Mouse (Mus musculus) MEL (cell line): ENCODE data around the gene Fxr2. TPM values are rescaled to one million over a fixed set of nuclear protein-coding genes. Genes with fewer than 3 reads are reported as not detected.

Source experiments
- DNase-seq: peaks from one replicate; pipeline ENCODE4 v3.0.0; 2011; ENCODE audit warnings: low read depth, low spot score
- H3K27ac ChIP-seq: 2 replicates; pipeline ENCODE4 v1.5.1; 2012; ENCODE audit warnings: low read depth, mild to moderate bottlenecking, control low read depth, low read length, moderate library complexity; ENCODE audit not compliant: control insufficient read depth
- H3K27me3 ChIP-seq, 2 experiments: fragments of 150-350 bp in 1 of 2; sonication (generic) in 1 of 2; 2 replicates each; pipeline ENCODE4 v1.6.1; 2012; ENCODE audit warnings: low read length in 2 of 2, mild to moderate bottlenecking in 2 of 2, improper control_type of control experiment in 1 of 2, moderate library complexity in 1 of 2; ENCODE audit not compliant: insufficient read depth in 2 of 2, control insufficient read depth in 1 of 2
- H3K36me3 ChIP-seq, 2 experiments: 2 replicates each; pipeline ENCODE4 v1.6.1; 2012 to 2014; ENCODE audit warnings: low read length in 2 of 2, improper control_type of control experiment in 1 of 2, inconsistent platforms in 1 of 2, mild to moderate bottlenecking in 1 of 2; ENCODE audit not compliant: insufficient read depth in 2 of 2, control insufficient read depth in 1 of 2
- H3K4me1 ChIP-seq, 2 experiments: fragments of 150-350 bp in 1 of 2; sonication (generic) in 1 of 2; 2 replicates each; pipeline ENCODE4 v1.6.1; 2012; ENCODE audit warnings: low read length in 2 of 2, improper control_type of control experiment in 1 of 2, mild to moderate bottlenecking in 1 of 2; ENCODE audit not compliant: insufficient read depth in 2 of 2, control insufficient read depth in 1 of 2
- H3K4me3 ChIP-seq, 2 experiments: fragments of 150-350 bp in 1 of 2; sonication (generic) in 1 of 2; 2 replicates each; pipeline ENCODE4 v1.5.1; 2012; ENCODE audit warnings: low read depth in 2 of 2, low read length in 2 of 2, mild to moderate bottlenecking in 2 of 2, moderate library complexity in 2 of 2, control low read depth in 1 of 2, improper control_type of control experiment in 1 of 2; ENCODE audit not compliant: control insufficient read depth in 1 of 2, insufficient read depth in 1 of 2
- H3K79me2 ChIP-seq: 2 replicates; pipeline ENCODE4 v1.6.1; 2012; ENCODE audit warnings: mild to moderate bottlenecking, low read length, moderate library complexity; ENCODE audit not compliant: control insufficient read depth, poor library complexity, insufficient read depth
- H3K9ac ChIP-seq: 2 replicates; pipeline ENCODE4 v1.6.1; 2012; ENCODE audit warnings: low read depth, mild to moderate bottlenecking, control low read depth, low read length, moderate library complexity; ENCODE audit not compliant: control insufficient read depth, poor library complexity, severe bottlenecking
- H3K9me3 ChIP-seq: fragments of 150-350 bp; sonication (generic); replicated peaks from 2 replicates; pipeline ENCODE4 v1.6.1; 2012; ENCODE audit warnings: mild to moderate bottlenecking, low read length, improper control_type of control experiment, moderate library complexity; ENCODE audit not compliant: insufficient read depth
- BHLHE40 ChIP-seq: IDR thresholded peaks from 2 replicates; pipeline ENCODE4 v1.6.1; 2012; ENCODE audit warnings: low read depth, mild to moderate bottlenecking, inconsistent platforms, low read length, improper control_type of control experiment, borderline replicate concordance
- CHD1 ChIP-seq: IDR thresholded peaks from 2 replicates; pipeline ENCODE4 v1.6.1; 2012; ENCODE audit warnings: low read depth, mild to moderate bottlenecking, inconsistent platforms, low read length, improper control_type of control experiment
- E2F4 ChIP-seq: IDR thresholded peaks from 2 replicates; pipeline ENCODE4 v1.6.1; 2011; ENCODE audit warnings: low read depth, low read length, improper control_type of control experiment, borderline replicate concordance
- ELF1 ChIP-seq: IDR thresholded peaks from 2 replicates; pipeline ENCODE4 v1.6.1; 2014; ENCODE audit warnings: low read depth, mild to moderate bottlenecking, inconsistent platforms, low read length, improper control_type of control experiment, moderate library complexity
- EP300 ChIP-seq, 2 experiments: IDR thresholded peaks; 2 replicates each; pipeline ENCODE4 v1.6.1; 2011; ENCODE audit warnings: improper control_type of control experiment in 2 of 2, low read length in 2 of 2, low read depth in 1 of 2, mild to moderate bottlenecking in 1 of 2
- GATA1 ChIP-seq: IDR thresholded peaks from 2 replicates; pipeline ENCODE4 v1.6.1; 2011; ENCODE audit warnings: low read depth, low read length, improper control_type of control experiment
- HCFC1 ChIP-seq: IDR thresholded peaks from 2 replicates; pipeline ENCODE4 v1.6.1; 2012; ENCODE audit warnings: low read depth, mild to moderate bottlenecking, inconsistent platforms, low read length, improper control_type of control experiment, moderate library complexity
- JUND ChIP-seq: IDR thresholded peaks from 2 replicates; pipeline ENCODE4 v1.6.1; 2011; ENCODE audit warnings: low read depth, mild to moderate bottlenecking, improper control_type of control experiment, low read length
- MAX ChIP-seq: IDR thresholded peaks from 2 replicates; pipeline ENCODE4 v1.6.1; 2011; ENCODE audit warnings: low read length, improper control_type of control experiment
- MAZ ChIP-seq: IDR thresholded peaks from 2 replicates; pipeline ENCODE4 v1.6.1; 2012; ENCODE audit warnings: low read depth, mild to moderate bottlenecking, inconsistent platforms, low read length, improper control_type of control experiment
- MEF2A ChIP-seq: IDR thresholded peaks from 2 replicates; pipeline ENCODE4 v1.6.1; 2014; ENCODE audit warnings: low read depth, mild to moderate bottlenecking, inconsistent platforms, low read length, improper control_type of control experiment; ENCODE audit not compliant: poor library complexity, insufficient replicate concordance, severe bottlenecking; ENCODE audit errors: extremely low read depth
- MXI1 ChIP-seq: IDR thresholded peaks from 2 replicates; pipeline ENCODE4 v1.6.1; 2011; ENCODE audit warnings: mild to moderate bottlenecking, low read depth, low read length, improper control_type of control experiment
- NELFE ChIP-seq: IDR thresholded peaks from 2 replicates; pipeline ENCODE4 v1.6.1; 2011; ENCODE audit warnings: low read depth, low read length, improper control_type of control experiment
- NRF1 ChIP-seq: IDR thresholded peaks from 2 replicates; pipeline ENCODE4 v1.6.1; 2014; ENCODE audit warnings: low read depth, mild to moderate bottlenecking, inconsistent platforms, low read length, improper control_type of control experiment, moderate library complexity; ENCODE audit not compliant: poor library complexity, insufficient read depth, severe bottlenecking
- POLR2A ChIP-seq, 2 experiments: IDR thresholded peaks; 2 replicates each; pipeline ENCODE4 v1.6.1; 2011 to 2012; ENCODE audit warnings: low read length in 2 of 2, mild to moderate bottlenecking in 2 of 2, control low read depth in 1 of 2, improper control_type of control experiment in 1 of 2, low read depth in 1 of 2, moderate library complexity in 1 of 2; ENCODE audit not compliant: control insufficient read depth in 1 of 2, insufficient read depth in 1 of 2, poor library complexity in 1 of 2
- RAD21 ChIP-seq: IDR thresholded peaks from 2 replicates; pipeline ENCODE4 v1.6.1; 2011; ENCODE audit warnings: mild to moderate bottlenecking, low read depth, low read length, improper control_type of control experiment
- RCOR1 ChIP-seq: IDR thresholded peaks from 2 replicates; pipeline ENCODE4 v1.6.1; 2012; ENCODE audit warnings: low read depth, mild to moderate bottlenecking, inconsistent platforms, low read length, improper control_type of control experiment
- SIN3A ChIP-seq: IDR thresholded peaks from 2 replicates; pipeline ENCODE4 v1.6.1; 2012; ENCODE audit warnings: low read length, improper control_type of control experiment, inconsistent platforms
- SMC3 ChIP-seq: IDR thresholded peaks from 2 replicates; pipeline ENCODE4 v1.6.1; 2011; ENCODE audit warnings: low read depth, low read length, improper control_type of control experiment
- TAL1 ChIP-seq: IDR thresholded peaks from 2 replicates; pipeline ENCODE4 v1.6.1; 2012; ENCODE audit warnings: mild to moderate bottlenecking, inconsistent platforms, low read length, moderate library complexity, mixed read lengths
- TBP ChIP-seq: IDR thresholded peaks from 2 replicates; pipeline ENCODE4 v1.8.0; 2011; ENCODE audit warnings: low read depth, low read length, improper control_type of control experiment
- TCF12 ChIP-seq: IDR thresholded peaks from 2 replicates; pipeline ENCODE4 v1.6.1; 2014; ENCODE audit warnings: low read depth, mild to moderate bottlenecking, inconsistent platforms, low read length, improper control_type of control experiment, moderate library complexity
- UBTF ChIP-seq: IDR thresholded peaks from 2 replicates; pipeline ENCODE4 v1.6.1; 2012; ENCODE audit warnings: low read depth, mild to moderate bottlenecking, inconsistent platforms, low read length, improper control_type of control experiment, moderate library complexity, borderline replicate concordance; ENCODE audit not compliant: insufficient read depth
- USF1 ChIP-seq: IDR thresholded peaks from 2 replicates; pipeline ENCODE4 v1.6.1; 2014; ENCODE audit warnings: low read depth, mild to moderate bottlenecking, inconsistent platforms, low read length, improper control_type of control experiment, moderate library complexity
- USF2 ChIP-seq, 2 experiments: IDR thresholded peaks; 2 replicates each; pipeline ENCODE4 v1.6.1; 2011 to 2012; ENCODE audit warnings: improper control_type of control experiment in 2 of 2, low read length in 2 of 2, borderline replicate concordance in 1 of 2, inconsistent platforms in 1 of 2, low read depth in 1 of 2, mild to moderate bottlenecking in 1 of 2; ENCODE audit not compliant: insufficient read depth in 1 of 2
- ZC3H11A ChIP-seq: IDR thresholded peaks from 2 replicates; pipeline ENCODE4 v1.6.1; 2012; ENCODE audit warnings: low read depth, mild to moderate bottlenecking, inconsistent platforms, low read length, improper control_type of control experiment
- ZNF384 ChIP-seq: IDR thresholded peaks from 2 replicates; pipeline ENCODE4 v1.6.1; 2012; ENCODE audit warnings: low read depth, mild to moderate bottlenecking, inconsistent platforms, low read length, improper control_type of control experiment
- polyA plus RNA-seq, 2 experiments: library from polyadenylated mRNA; stranded (reverse) in 1 of 2; unstranded in 1 of 2; fragments of >175 nt in 1 of 2; fragments of >200 nt in 1 of 2; gene quantifications; 2 replicates each; pipeline versions ENCODE4 v1.2.1 to v1.2.4; 2012; ENCODE audit warnings: low replicate concordance in 2 of 2, low read depth in 1 of 2; ENCODE audit not compliant: insufficient read length in 2 of 2, insufficient read depth in 1 of 2, missing spikeins in 1 of 2
- total RNA-seq: library from RNA; depleted of rRNA; stranded (reverse); fragments of 300-350 nt; gene quantifications from 2 replicates; pipeline ENCODE4 v1.2.3, GENCODE M21; 2012

The Fxr2 gene
- total and polyA plus RNA-seq, 3 experiments, result 95.1 to 97.6 TPM; not detected in 1

DNA sequence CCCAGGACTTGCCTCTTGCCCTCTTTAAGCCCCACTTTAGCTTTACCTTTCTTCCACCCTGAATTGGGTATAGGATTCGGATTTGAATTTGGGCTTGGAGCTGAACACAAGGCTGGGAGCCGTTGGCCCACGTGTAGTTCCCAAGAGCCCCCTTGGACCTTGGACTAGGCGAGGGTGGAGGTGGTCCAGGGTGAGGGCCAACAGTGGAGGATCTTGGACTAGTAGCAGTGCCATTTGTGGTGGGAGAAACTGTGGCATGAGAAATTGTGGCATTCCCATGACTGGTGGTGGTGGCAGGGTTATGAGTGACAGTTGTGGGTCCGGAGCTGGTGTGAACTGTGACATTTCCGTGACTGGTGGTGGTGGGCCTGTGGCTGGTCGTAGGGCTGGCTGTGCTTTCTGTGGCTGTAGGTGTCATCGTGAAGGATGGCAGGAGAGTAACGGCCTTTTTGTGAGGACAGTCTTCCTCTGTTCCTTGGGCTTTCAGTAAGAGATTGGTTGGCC is 32.7 kb downstream of the Fxr2 start:
- DNase-seq, result no peak
- TF ChIP-seq POLR2A (IDR thresholded peaks at IDR 0.05; ENCODE audit: control insufficient read depth in 1 of 2, insufficient read depth in 1 of 2, low read depth in 1 of 2, low read length in 2 of 2, poor library complexity in 1 of 2) (no peak), UBTF (no peak), GATA1 (no peak), CHD1 (no peak), HCFC1 (no peak), NRF1 (no peak), TBP (0 out of 2 replicates have a peak, but pooled peaks have one; percentile 21), USF2 (IDR thresholded peaks at IDR 0.05; ENCODE audit: borderline replicate concordance in 1 of 2, insufficient read depth in 1 of 2, low read depth in 1 of 2, low read length in 2 of 2) (no peak), ZNF384 (no peak), SMC3 (no peak), RCOR1 (no peak), BHLHE40 (no peak), SIN3A (0 out of 2 replicates have a peak, but pooled peaks have one; percentile 7), MAZ (no peak)
- TF ChIP-seq, all 39 proteins: peak for 2
- peaks cover 13 to 34% of the 10 kb centered on the region in 2 experiments for H3K36me3 ChIP-seq
- peaks cover 28% of the 10 kb centered on the region for H3K79me2 ChIP-seq
- H3K9ac ChIP-seq, result no peak overlapping the region
- H3K4me1 ChIP-seq, result peaks cover 4 to 31% of the 10 kb centered on the region in 2 experiments
- H3K27ac ChIP-seq, result no peak overlapping the region
- no peaks in the 10 kb centered on the region for H3K27me3 ChIP-seq
- H3K4me3 ChIP-seq, result no peak overlapping the region
- no peaks in the 10 kb centered on the region for H3K9me3 ChIP-seq

DNA sequence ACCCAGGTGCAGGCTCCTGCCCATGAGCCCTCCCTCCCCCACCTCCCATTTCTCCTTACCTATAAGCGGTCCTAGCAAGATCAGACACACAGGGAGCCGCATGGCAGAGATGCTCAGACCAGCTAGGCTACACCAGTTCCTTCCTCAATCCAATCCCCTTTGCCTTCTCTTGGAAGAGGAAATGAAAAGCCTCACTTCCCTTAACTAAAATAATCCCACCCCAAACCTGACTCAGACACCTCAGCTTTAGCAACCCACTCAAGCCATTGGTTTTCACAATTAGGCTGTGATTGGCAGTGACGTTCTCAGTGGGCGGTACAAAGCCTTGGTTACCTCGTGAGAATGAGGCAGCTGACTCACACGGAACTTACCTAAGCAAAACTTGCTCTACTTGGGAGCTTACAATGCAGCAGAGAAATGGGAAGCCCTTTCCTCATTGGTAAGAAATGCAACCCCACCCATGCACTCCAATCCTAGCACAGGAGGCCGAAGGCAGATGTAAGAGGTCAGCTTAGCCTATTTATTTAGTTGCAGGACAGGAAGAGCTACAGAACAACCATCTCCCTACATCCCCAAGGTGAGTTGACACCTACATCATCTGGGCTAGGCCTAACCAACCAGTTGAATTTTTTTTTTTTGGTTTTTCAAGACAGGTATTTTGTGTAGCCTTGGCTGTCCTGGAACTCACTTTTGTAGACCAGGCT is 33.3 kb downstream of the Fxr2 start, which contains the start of gene Cd68:
Cd68 (minus strand) TSS at position 193 of the 704 bp plus-strand sequence.
- H3K27ac ChIP-seq, result no peak within 1 kb of the TSS
- peaks cover 4 to 31% of the 10 kb centered on the region in 2 experiments for H3K4me1 ChIP-seq
- peaks cover 13 to 34% of the 10 kb centered on the region in 2 experiments for H3K36me3 ChIP-seq
- H3K9me3 ChIP-seq, result no peaks in the 10 kb centered on the region
- H3K27me3 ChIP-seq, result no peaks in the 10 kb centered on the region
- peaks cover 34% of the 10 kb centered on the region for H3K79me2 ChIP-seq
- H3K9ac ChIP-seq, result no peak within 1 kb of the TSS
- no peak within 1 kb of the TSS for H3K4me3 ChIP-seq
- DNase-seq, result peak; percentile 98
- peak; percentile 27; the same call in 1 of the 2 replicates for TF ChIP-seq JUND
- TF ChIP-seq SMC3, result 0 out of 2 replicates have a peak, but pooled peaks have one; percentile 18
- TF ChIP-seq E2F4, result no peak
- TF ChIP-seq UBTF, result no peak
- TF ChIP-seq ZNF384, result no peak
- 0 out of 2 replicates have a peak, but pooled peaks have one; percentile 3 for TF ChIP-seq TCF12
- no peak for TF ChIP-seq ZC3H11A
- TF ChIP-seq EP300 (IDR thresholded peaks at IDR 0.05; ENCODE audit: low read depth in 1 of 2, low read length in 2 of 2), result no peak; a peak in 1 of 4 replicates
- TF ChIP-seq TAL1, result no peak
- TF ChIP-seq MAX, result peak; percentile 41
- peak; percentile 15; the same call in 1 of the 2 replicates for TF ChIP-seq ELF1
- peak; percentile 20; the same call in 1 of the 2 replicates for TF ChIP-seq NELFE
- TF ChIP-seq MXI1, result no peak
- no peak for TF ChIP-seq NRF1
- TF ChIP-seq USF1, result peak; percentile 59; the same call in 1 of the 2 replicates
- TF ChIP-seq CHD1, result no peak
- TF ChIP-seq BHLHE40, result no peak; the same call in 1 of the 2 replicates
- no peak for TF ChIP-seq MEF2A
- no peak; the same call in 1 of the 2 replicates for TF ChIP-seq RCOR1
- no peak for TF ChIP-seq RAD21
